Mouse (Mus musculus) liver, postnatal 0 days (tissue): ENCODE measurements around the gene Myo1d.

Experiments used
- CTCF ChIP-seq: sonication (generic); IDR thresholded peaks from 2 replicates; pipeline ENCODE4 v1.5.1; 2016; ENCODE audit warnings: antibody characterized with exemption, low read depth
- EP300 ChIP-seq: IDR thresholded peaks from 2 replicates; pipeline ENCODE4 v1.6.1; 2016; ENCODE audit warnings: antibody characterized with exemption, low read depth, mild to moderate bottlenecking

GRCm38 (mm10) chr11:80497225-80497919 lies 282.5 kb downstream of the Myo1d start:
- TF ChIP-seq CTCF (no peak), EP300 (no peak)
